Mouse (Mus musculus) kidney, embryonic 14.5 days (tissue): ENCODE measurements around the gene Pdlim7. TPM values are rescaled to one million over a fixed set of nuclear protein-coding genes. Genes with fewer than 3 reads are reported as not detected.

ENCODE experiments used
- ATAC-seq: fragments of 200-750 bp; cut with Nextera tagmentation; 2 replicates; pipeline ENCODE4 v1.8.0; 2017; ENCODE audit warnings: moderate number of reproducible peaks, mild to moderate bottlenecking, moderate TSS enrichment, moderate library complexity; ENCODE audit not compliant: low FRiP score, low TSS enrichment
- H3K27ac ChIP-seq: fragments of 300-500 bp; sonication (generic); 2 replicates; pipeline ENCODE4 v1.5.1; 2014; ENCODE audit warnings: low read depth, mild to moderate bottlenecking, low read length, moderate library complexity, mixed read lengths
- H3K27me3 ChIP-seq: fragments of 300-500 bp; sonication (generic); 2 replicates; pipeline ENCODE4 v1.6.1; 2014; ENCODE audit warnings: mild to moderate bottlenecking, low read length; ENCODE audit not compliant: control insufficient read depth, insufficient read depth
- H3K36me3 ChIP-seq: fragments of 300-500 bp; sonication (generic); 2 replicates; pipeline ENCODE4 v1.6.1; 2014; ENCODE audit warnings: low read length, mixed read lengths; ENCODE audit not compliant: control insufficient read depth, insufficient read depth
- H3K4me1 ChIP-seq: fragments of 300-500 bp; sonication (generic); 2 replicates; pipeline ENCODE4 v1.6.1; 2014; ENCODE audit warnings: low read length, mixed read lengths; ENCODE audit not compliant: control insufficient read depth, insufficient read depth
- H3K4me2 ChIP-seq: fragments of 300-500 bp; sonication (generic); replicated peaks from 2 replicates; pipeline ENCODE4 v1.6.1; 2014; ENCODE audit warnings: low read depth, mild to moderate bottlenecking, low read length
- H3K4me3 ChIP-seq: fragments of 300-500 bp; sonication (generic); 2 replicates; pipeline ENCODE4 v1.5.1; 2014; ENCODE audit warnings: mild to moderate bottlenecking, low read length
- H3K9ac ChIP-seq: fragments of 300-500 bp; sonication (generic); 2 replicates; pipeline ENCODE4 v1.6.1; 2014; ENCODE audit warnings: low read depth, mild to moderate bottlenecking, low read length, moderate library complexity
- H3K9me3 ChIP-seq: fragments of 300-500 bp; sonication (generic); 2 replicates; pipeline ENCODE4 v1.6.1; 2016; ENCODE audit warnings: low read length; ENCODE audit not compliant: control insufficient read depth
- WGBS: fragments of 180-500 bp; shearing (Covaris S2); extraction: QIAGEN DNeasy Blood & Tissue Kit; methylation state at CpG from one replicate; pipeline ENCODE4 v1.1.7; 2014; 5-methylcytosine and 5-hydroxymethylcytosine counted together
- polyA plus RNA-seq: library from polyadenylated mRNA; unstranded; fragments of >200 nt; fragmentation: Nextera tagmentation; extraction: Ambion mirVana; gene quantifications from 2 replicates; pipeline ENCODE4 v1.2.1, GENCODE M21; 2014

Gene Pdlim7
- polyA plus RNA-seq, 1 experiment from 2014 or later, result 141 TPM

- WGBS, result 83% methylated on average over 16 of the region's 16 CpGs
- Histone ChIP-seq H3K9me3 (no peaks in the 10 kb centered on the region), H3K4me1 (peaks cover 6% of the 10 kb centered on the region)
Measured at GRCm38 (mm10) chr13:55525733-55526553, 12.5 kb upstream of the Pdlim7 start.

DNA sequence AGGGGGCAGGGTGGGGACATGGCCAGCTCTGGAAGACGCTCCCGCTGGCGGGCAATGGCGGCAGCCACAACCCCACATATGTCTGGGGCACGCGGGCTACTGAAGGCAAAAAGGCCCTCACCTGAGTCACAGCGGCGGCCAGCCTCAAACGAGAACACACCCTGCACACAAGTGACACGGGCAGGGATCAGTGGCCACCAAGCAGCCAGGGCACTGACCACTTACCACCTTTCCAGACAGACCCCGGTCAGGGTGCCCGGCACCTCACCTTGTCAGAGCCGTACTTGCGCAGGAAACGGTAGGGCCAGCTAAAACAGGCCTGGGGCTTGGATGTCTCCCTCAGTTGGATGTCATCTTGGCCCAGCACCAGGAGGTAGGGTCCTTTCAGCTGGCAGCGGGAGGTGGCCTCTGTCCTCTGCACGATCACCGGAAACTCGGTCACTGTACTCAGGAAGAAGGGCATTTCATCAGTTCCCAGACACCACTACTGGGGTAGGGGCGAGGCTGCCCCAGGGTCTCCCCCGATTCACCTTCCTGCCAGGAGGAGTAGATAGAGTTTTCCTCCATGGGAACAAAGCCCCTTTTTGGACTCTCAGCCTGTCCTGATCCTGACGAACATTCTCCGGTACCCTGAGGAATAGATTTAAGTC is 10.6 kb upstream of the Pdlim7 start:
- no peak overlapping the region for H3K27ac ChIP-seq
- 0 out of 2 replicates have a peak, but pooled peaks have one; percentile 2 for ATAC-seq
- 89% methylated on average over 23 of the region's 23 CpGs for WGBS

More at GRCm38 (mm10) chr13:55525733-55526553, 12.5 kb upstream of the Pdlim7 start:
- H3K36me3 ChIP-seq, result peaks cover 22% of the 10 kb centered on the region
- no peak overlapping the region for H3K4me2 ChIP-seq
- H3K27me3 ChIP-seq, result no peaks in the 10 kb centered on the region
- H3K9ac ChIP-seq, result no peak overlapping the region
- no peak overlapping the region for H3K4me3 ChIP-seq
- no peak for ATAC-seq
- H3K27ac ChIP-seq, result no peak overlapping the region

DNA sequence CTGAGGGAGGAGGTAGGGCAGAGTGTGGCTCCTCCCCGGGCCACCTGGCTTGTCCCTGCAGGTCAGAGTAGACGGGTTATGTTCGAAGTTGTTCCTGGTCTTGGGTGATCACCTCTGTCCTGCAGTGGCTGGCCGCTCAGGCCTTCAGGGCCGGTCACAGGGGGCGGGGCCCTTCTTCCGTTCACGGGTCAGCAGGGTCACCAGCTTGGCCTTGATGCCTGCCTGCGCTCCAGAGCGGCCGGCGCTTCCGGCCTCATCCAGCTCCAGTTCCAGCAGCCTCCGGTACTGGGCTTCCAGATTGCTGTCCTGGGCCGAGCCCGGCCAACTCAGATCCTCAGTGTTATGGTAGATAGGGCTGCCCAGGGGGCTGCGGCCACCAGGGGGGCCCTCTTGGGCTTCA is 9.8 kb upstream of the Pdlim7 start:
- Histone ChIP-seq H3K4me2 (no peak overlapping the region), H3K9me3 (no peaks in the 10 kb centered on the region), H3K36me3 (0 out of 2 replicates have a peak, but pooled peaks cover 3% of the 10 kb centered on the region), H3K9ac (peak overlapping the region; percentile 40), H3K27me3 (no peaks in the 10 kb centered on the region), H3K4me1 (peaks cover 6% of the 10 kb centered on the region), H3K4me3 (no peak overlapping the region), H3K27ac (no peak overlapping the region)
- peak; percentile 61 for ATAC-seq
- WGBS, result 35% methylated on average over 17 of the region's 17 CpGs

More for the DNA sequence above, 10.6 kb upstream of the Pdlim7 start:
- Histone ChIP-seq H3K9ac (no peak overlapping the region), H3K36me3 (peaks cover 4% of the 10 kb centered on the region; the same call in 1 of the 2 replicates), H3K4me2 (no peak overlapping the region), H3K27me3 (no peaks in the 10 kb centered on the region), H3K9me3 (no peaks in the 10 kb centered on the region), H3K4me3 (no peak overlapping the region), H3K4me1 (peaks cover 6% of the 10 kb centered on the region)

DNA sequence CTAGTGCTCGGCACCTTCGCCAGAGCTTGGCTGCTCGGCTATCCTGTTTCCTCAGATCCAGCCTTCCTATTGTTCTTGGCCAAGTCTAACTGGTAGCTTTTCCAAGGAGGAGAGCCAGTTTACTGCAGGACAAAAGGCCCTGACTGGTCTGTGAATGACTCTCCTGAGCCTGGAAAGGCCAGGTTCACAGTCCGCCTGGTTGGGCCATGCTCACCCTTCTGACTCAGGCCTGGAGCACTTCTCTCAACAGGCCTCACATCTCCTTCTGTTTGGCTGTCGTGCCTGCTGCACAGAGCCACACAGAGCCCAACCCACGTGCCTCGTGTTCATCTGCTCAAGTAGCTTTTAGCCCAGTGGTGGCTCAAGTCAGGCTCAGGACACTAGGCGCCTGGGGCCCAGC is 9.3 kb upstream of the Pdlim7 start:
- Histone ChIP-seq H3K9ac (no peak overlapping the region), H3K4me1 (peaks cover 6% of the 10 kb centered on the region), H3K9me3 (no peaks in the 10 kb centered on the region), H3K27ac (no peak overlapping the region), H3K36me3 (0 out of 2 replicates have a peak, but pooled peaks cover 3% of the 10 kb centered on the region), H3K27me3 (no peaks in the 10 kb centered on the region), H3K4me3 (no peak overlapping the region), H3K4me2 (no peak overlapping the region)
- 0 out of 2 replicates have a peak, but pooled peaks have one; percentile 10 for ATAC-seq
- 61% methylated on average over 8 of the region's 8 CpGs for whole genome bisulfite sequencing

GRCm38 (mm10) chr13:55519606-55520005 is 6.1 kb upstream of the Pdlim7 start:
- H3K27ac ChIP-seq, result no peak overlapping the region
- H3K9ac ChIP-seq, result no peak overlapping the region
- no peak overlapping the region for H3K4me2 ChIP-seq
- 76% methylated on average over 4 of the region's 4 CpGs for WGBS
- no peak overlapping the region for H3K4me3 ChIP-seq
- H3K27me3 ChIP-seq, result no peaks in the 10 kb centered on the region; the same call in 1 of the 2 replicates
- peaks cover 6% of the 10 kb centered on the region for H3K4me1 ChIP-seq
- no peaks in the 10 kb centered on the region for H3K9me3 ChIP-seq
- no peak for ATAC-seq
- H3K36me3 ChIP-seq, result 0 out of 2 replicates have a peak, but pooled peaks cover 3% of the 10 kb centered on the region

DNA sequence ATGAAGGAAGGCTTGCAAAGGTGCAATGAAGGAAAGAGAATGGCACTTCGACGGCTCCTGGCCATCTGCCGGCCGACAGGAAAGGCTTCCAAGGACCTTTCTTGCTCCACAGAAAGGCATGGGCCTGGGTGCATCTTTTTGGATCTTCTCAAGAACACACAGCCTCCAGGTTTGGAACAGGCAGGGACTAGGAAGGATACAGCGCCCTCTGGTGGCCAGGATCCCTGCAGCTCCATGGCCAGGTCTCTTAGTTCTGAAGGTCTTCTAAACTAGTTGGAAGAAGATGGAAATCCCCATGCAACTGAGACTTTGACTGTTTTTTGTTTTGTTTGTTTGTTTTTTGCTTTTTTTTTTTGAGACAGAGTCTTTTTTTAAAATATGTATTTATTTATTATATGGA is 3.5 kb upstream of the Pdlim7 start:
- H3K4me3 ChIP-seq, result no peak overlapping the region
- no peaks in the 10 kb centered on the region for H3K36me3 ChIP-seq
- no peak overlapping the region for H3K27ac ChIP-seq
- no peak overlapping the region for H3K9ac ChIP-seq
- H3K4me2 ChIP-seq, result no peak overlapping the region
- H3K9me3 ChIP-seq, result no peaks in the 10 kb centered on the region
- H3K27me3 ChIP-seq, result no peaks in the 10 kb centered on the region; the same call in 1 of the 2 replicates
- H3K4me1 ChIP-seq, result peaks cover 6% of the 10 kb centered on the region
- no peak for ATAC-seq
- WGBS, result 4% methylated on average over 5 of the region's 5 CpGs

DNA sequence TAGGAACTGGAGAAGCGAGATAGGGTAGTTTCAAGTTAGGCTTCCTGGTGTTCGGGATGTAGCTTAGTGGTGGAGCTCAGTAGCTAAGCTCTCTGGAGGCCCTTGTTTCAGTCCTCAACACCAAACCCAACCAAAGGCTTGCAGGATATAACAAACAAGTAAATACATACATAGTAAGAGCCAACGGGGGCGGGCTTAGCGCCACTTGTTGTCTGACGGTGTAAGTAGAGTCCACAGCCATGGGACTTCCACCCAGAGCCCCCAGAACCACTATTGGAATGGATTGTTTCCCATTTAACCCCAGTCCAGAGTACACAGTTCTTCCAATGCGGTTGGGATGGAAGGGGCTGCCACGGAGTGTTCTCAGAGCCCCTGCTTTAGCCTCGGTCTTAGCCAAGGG is 352 bp upstream of the Pdlim7 start:
- Histone ChIP-seq H3K9ac (no peak overlapping the region), H3K4me1 (peaks cover 26% of the 10 kb centered on the region), H3K36me3 (peaks cover 15% of the 10 kb centered on the region), H3K9me3 (no peaks in the 10 kb centered on the region), H3K27me3 (no peaks in the 10 kb centered on the region; the same call in 1 of the 2 replicates), H3K4me2 (peak overlapping the region; percentile 93), H3K4me3 (peak overlapping the region; percentile 58), H3K27ac (no peak overlapping the region)
- no peak for ATAC-seq
- WGBS, result 38% methylated on average over 9 of the region's 9 CpGs

DNA sequence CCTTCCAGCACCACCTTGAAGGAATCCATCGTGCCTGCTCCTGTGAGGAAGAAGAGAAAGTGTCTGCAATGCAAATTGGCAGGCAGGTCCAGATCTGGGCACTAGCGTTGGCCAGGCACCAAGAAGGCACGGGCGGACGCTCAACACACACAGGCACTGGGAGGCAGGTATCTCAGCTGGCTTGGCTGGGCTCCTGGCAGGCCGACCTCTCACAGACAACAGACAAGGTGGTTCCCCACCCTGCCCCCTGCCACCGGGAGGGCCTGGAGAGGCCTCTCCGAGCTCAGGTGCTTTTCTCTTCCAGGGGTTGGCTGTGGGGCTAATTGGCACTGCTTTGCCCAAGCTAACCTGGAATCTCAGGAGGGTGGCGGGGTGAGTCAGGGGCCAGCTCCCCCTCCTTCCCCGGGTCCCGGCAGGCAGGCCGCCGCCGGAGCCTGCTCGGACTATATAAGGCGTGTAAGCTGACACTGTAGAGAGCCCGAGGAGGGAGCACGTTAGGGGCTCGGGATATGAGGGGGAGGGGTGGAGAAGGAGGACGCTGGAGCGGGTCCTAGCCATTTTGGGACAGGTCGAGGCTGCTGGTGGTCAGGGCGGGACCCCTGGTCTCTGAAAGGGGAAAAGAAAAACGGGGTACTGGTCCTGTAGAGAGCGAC is 971 bp downstream of the Pdlim7 start:
- H3K27me3 ChIP-seq, result no peaks in the 10 kb centered on the region; the same call in 1 of the 2 replicates
- H3K4me3 ChIP-seq, result peak overlapping the region; percentile 58
- 1% methylated on average over 25 of the region's 25 CpGs for WGBS
- H3K4me1 ChIP-seq, result peaks cover 26% of the 10 kb centered on the region
- peak; percentile 58 for ATAC-seq
- H3K27ac ChIP-seq, result peak overlapping the region; percentile 72; the same call in 1 of the 2 replicates
- H3K36me3 ChIP-seq, result peaks cover 28% of the 10 kb centered on the region
- peak overlapping the region; percentile 70 for H3K9ac ChIP-seq
- H3K9me3 ChIP-seq, result no peaks in the 10 kb centered on the region
- H3K4me2 ChIP-seq, result peak overlapping the region; percentile 93
